Mouse (Mus musculus) WW6 (cell line): Measurements from ENCODE around the gene Mark3.

Experiments used
- DNase-seq: peaks from one replicate; pipeline ENCODE4 v3.0.0-alpha.2; 2013; ENCODE audit warnings: low read depth, low spot score

Gene Mark3

GRCm38 (mm10) chr12:111696239-111696638, 121.9 kb downstream of the Mark3 start:
- DNase-seq: no peak

GRCm38 (mm10) chr12:111697708-111698107, 123.4 kb downstream of the Mark3 start:
- no peak for DNase-seq

DNA sequence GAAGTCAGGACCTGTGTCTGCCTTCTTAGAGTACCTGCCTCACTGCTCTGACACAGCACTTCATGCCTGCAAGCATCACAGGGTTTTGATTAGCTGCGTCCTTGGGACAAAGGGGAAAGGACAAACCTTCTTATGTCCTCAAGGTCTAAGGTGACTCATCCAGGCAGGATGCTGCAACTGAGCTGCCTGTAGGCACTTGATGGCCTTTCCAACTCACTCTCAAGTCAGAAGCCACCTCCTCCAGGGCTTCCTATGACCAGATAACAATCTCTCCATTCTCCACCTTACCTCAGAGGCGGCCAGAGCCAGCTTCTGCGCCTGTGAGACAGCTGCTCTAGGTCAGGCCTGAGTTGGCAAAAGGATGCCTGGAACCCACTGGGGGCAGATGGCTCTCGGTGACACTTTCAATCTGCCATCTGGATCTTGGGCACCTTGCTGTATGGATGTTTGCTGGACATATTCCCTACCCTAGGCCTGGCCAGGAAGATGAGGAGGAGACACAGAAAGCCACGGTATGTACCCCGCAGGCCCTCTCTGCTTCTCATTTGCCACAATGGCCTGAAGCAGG, 124.1 kb downstream of the Mark3 start:
- DNase-seq: no peak

DNA sequence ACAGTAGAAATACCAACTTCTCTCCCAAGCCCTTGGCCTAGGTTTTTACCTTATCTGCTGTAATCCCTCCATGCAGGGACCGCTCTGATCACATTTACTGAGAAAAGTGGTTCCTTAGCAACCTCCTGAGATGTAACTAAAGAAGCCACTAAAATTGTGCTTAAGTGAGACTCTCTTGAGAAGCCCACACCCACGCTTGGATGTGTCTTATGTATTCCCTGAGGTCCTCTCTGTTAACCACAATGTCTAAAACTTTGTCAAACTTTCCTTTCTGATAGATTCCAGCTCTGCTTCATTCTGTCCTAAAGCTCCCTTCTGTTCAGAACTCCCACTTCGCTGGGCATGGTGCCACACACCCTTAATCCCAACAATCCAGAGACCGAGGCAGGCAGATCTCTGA, 125.2 kb downstream of the Mark3 start:
- no peak for DNase-seq

DNA sequence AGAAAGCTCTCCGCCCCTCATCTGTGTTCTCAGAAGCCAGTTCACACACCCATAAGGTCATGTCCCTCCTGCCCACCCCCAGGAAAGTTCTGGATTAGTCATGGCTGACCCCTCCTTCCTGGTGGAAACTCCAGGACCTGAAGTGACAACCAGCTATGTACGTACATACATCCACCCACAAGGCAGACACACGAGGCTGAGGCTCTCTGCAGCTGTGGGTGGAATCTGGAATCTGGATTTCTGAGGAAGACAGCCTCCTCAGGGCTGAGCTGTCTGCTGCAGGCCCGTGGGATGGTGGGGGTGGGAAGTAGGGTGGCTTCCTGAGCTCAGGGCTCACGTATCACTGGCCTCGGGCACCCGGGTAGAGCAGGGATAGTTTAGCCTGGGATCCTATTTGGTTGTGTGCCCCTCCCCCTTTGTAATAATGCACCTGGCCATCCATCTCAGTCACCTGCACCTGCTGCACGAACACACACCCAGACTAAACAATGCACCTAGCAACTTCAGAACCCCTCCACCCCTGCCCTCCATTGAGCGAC, 126.7 kb downstream of the Mark3 start:
- DNase-seq: no peak

GRCm38 (mm10) chr12:111703301-111703700, 129.0 kb downstream of the Mark3 start:
- no peak for DNase-seq

GRCm38 (mm10) chr12:111704609-111705008, 130.3 kb downstream of the Mark3 start:
- no peak for DNase-seq

GRCm38 (mm10) chr12:111705186-111705973, 131.1 kb downstream of the Mark3 start:
- no peak for DNase-seq
